ENCODE assay signal across 7 mouse cellular contexts in the genomic region with DNA sequence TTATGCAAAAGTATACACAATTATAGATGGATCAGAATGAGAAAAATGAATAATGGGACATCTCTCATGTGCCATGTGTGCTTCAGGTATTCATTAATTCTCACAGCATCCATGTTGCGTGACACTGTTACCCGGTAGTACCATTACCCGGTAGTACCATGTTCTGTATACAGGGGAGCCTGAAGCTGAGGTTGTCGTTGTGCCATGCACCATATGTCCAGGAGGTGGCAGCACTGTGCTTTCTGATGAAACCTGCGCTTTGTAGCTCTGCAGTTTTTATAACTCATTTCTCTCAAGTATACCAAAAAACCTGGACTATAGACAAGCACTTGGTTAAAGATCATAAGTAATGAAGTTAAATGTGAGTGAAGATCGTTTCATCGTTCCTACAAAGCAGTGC. TPM values are rescaled to one million over a fixed set of nuclear protein-coding genes. Genes with fewer than 3 reads are reported as not detected.
DNase-seq lines count a peak whose midpoint lies in the region; ATAC-seq and TF ChIP-seq lines count a peak whose summit lies in the region.

No protein-coding gene starts in this region.

- H3K36me3 ChIP-seq in intestine, embryonic 15.5 days, result 0 out of 2 replicates have a peak, but pooled peaks cover 4% of the 10 kb centered on the region
- H3K36me3 ChIP-seq in midbrain, embryonic 12.5 days, result no peaks in the 10 kb centered on the region
- H3K36me3 ChIP-seq in small intestine, adult 2 months (ENCODE audit: control insufficient read depth, insufficient read depth, low read length), result peaks cover 36% of the 10 kb centered on the region

- intact Hi-C loops in left cerebral cortex, postnatal 25 days (cut with DNase I), result loop anchor here (1.0 to 5.0 kb wide), 2 partner anchors 45 to 104 kb away; no protein-coding TSS in a partner anchor

- no peak overlapping the region for H3K9ac ChIP-seq in intestine, embryonic 15.5 days
- H3K9ac ChIP-seq in midbrain, embryonic 12.5 days (replicated peaks), result no peak overlapping the region

- no peak overlapping the region for H3K4me3 ChIP-seq in intestine, embryonic 15.5 days (replicated peaks)
- no peak overlapping the region for H3K4me3 ChIP-seq in midbrain, embryonic 12.5 days
- no peak overlapping the region for H3K4me3 ChIP-seq in small intestine, adult 2 months (ENCODE audit: low read depth, low read length)

- TF ChIP-seq POLR2A in small intestine, adult 2 months (IDR thresholded peaks at IDR 0.05; ENCODE audit: low read depth, low read length), result no peak

- 20% methylated on average over 7 of the region's 7 CpGs for WGBS in intestine, embryonic 15.5 days
- WGBS in midbrain, embryonic 12.5 days, result 26% methylated on average over 7 of the region's 7 CpGs
- WGBS in small intestine, adult 2 months, result 10% methylated on average over 7 of the region's 7 CpGs

- peak; percentile 86 to 93 for DNase-seq in cerebellum, postnatal 25 days
- peak; percentile 90 to 93 for DNase-seq in frontal cortex, postnatal 36 days (ENCODE audit: low spot score in 2 of 2)
- peak; percentile 87 to 92 for DNase-seq in left cerebral cortex, postnatal 25 days (ENCODE audit: low spot score in 2 of 2)

- H3K4me2 ChIP-seq in intestine, embryonic 15.5 days (replicated peaks), result no peak overlapping the region
- H3K4me2 ChIP-seq in midbrain, embryonic 12.5 days (replicated peaks), result no peak overlapping the region

- H3K9me3 ChIP-seq in intestine, embryonic 15.5 days, result no peaks in the 10 kb centered on the region
- no peaks in the 10 kb centered on the region for H3K9me3 ChIP-seq in midbrain, embryonic 12.5 days

- peak; percentile 98 for ATAC-seq in activated CD4-positive, CD25-positive, alpha-beta regulatory T cell, adult 4 months
- peak; percentile 62 for ATAC-seq in intestine, embryonic 15.5 days
- ATAC-seq in midbrain, embryonic 12.5 days (ENCODE audit: low FRiP score, low read depth), result peak; percentile 56; the same call in 1 of the 2 replicates

- H3K27ac ChIP-seq in intestine, embryonic 15.5 days, result no peak overlapping the region
- no peak overlapping the region for H3K27ac ChIP-seq in midbrain, embryonic 12.5 days (replicated peaks)
- no peak overlapping the region for H3K27ac ChIP-seq in small intestine, adult 2 months (ENCODE audit: insufficient read depth, low read depth, low read length)

- H3K4me1 ChIP-seq in intestine, embryonic 15.5 days (replicated peaks), result no peaks in the 10 kb centered on the region
- no peaks in the 10 kb centered on the region for H3K4me1 ChIP-seq in midbrain, embryonic 12.5 days
- peaks cover 3% of the 10 kb centered on the region; the same call in 1 of the 2 replicates for H3K4me1 ChIP-seq in small intestine, adult 2 months (ENCODE audit: control insufficient read depth, insufficient read depth, insufficient read length, low read length)

- TF ChIP-seq CTCF in small intestine, adult 2 months (IDR thresholded peaks at IDR 0.05; ENCODE audit: extremely low read depth, insufficient read length, insufficient replicate concordance, low read depth, low read length), result peak; percentile 84; the same call in 1 of the 2 replicates

- H3K27me3 ChIP-seq in intestine, embryonic 15.5 days (replicated peaks), result no peaks in the 10 kb centered on the region
- H3K27me3 ChIP-seq in midbrain, embryonic 12.5 days, result no peaks in the 10 kb centered on the region
- no peaks in the 10 kb centered on the region for H3K27me3 ChIP-seq in small intestine, adult 2 months (ENCODE audit: control insufficient read depth, insufficient read depth, low read length)

RNA-seq across cellular contexts. Expression of gene Irak4, which starts 14.0 kb away (rescaled TPM):
- 10 to 100 TPM; 31.4 to 37.2 TPM for polyA plus RNA-seq in activated CD4-positive, CD25-positive, alpha-beta regulatory T cell, adult 4 months (2017; shearing (Covaris generic))
- 14.8 and 16.3 TPM in 2 replicates for polyA plus RNA-seq in intestine, embryonic 15.5 days (2015; fragmentation: Nextera tagmentation; extraction: Ambion mirVana)
- 1 to 10 TPM; 1.7 to 2.1 TPM for total RNA-seq in left cerebral cortex, postnatal 25 days (2021)
- polyA plus RNA-seq in midbrain, embryonic 12.5 days (2016; fragmentation: Nextera tagmentation; extraction: Ambion mirVana), result 2.5 and 3.1 TPM in 2 replicates
- polyA plus RNA-seq in small intestine, adult 2 months (2012; rRNA removed), result 8.9 and 12.9 TPM in 2 replicates

RNA-seq across cellular contexts. Expression of gene Pus7l, which starts 14.1 kb away (rescaled TPM):
- 1 to 10 TPM; 7.1 to 8.7 TPM for polyA plus RNA-seq in activated CD4-positive, CD25-positive, alpha-beta regulatory T cell, adult 4 months (2017; shearing (Covaris generic))
- polyA plus RNA-seq in intestine, embryonic 15.5 days (2015; fragmentation: Nextera tagmentation; extraction: Ambion mirVana), result 8.4 and 9.8 TPM in 2 replicates
- total RNA-seq in left cerebral cortex, postnatal 25 days (2021), result 1 to 10 TPM; 2.8 to 5.1 TPM
- polyA plus RNA-seq in midbrain, embryonic 12.5 days (2016; fragmentation: Nextera tagmentation; extraction: Ambion mirVana), result 6.2 and 7.1 TPM in 2 replicates
- polyA plus RNA-seq in small intestine, adult 2 months (2012; rRNA removed), result 0.79 and 1.7 TPM in 2 replicates

RNA-seq across cellular contexts. Expression of gene Twf1, which starts 32.2 kb away (rescaled TPM):
- polyA plus RNA-seq in activated CD4-positive, CD25-positive, alpha-beta regulatory T cell, adult 4 months (2017; shearing (Covaris generic)), result 10 to 100 TPM; 52.6 to 60.0 TPM
- polyA plus RNA-seq in intestine, embryonic 15.5 days (2015; fragmentation: Nextera tagmentation; extraction: Ambion mirVana), result 116 and 124 TPM in 2 replicates
- 10 to 100 TPM; 39.5 to 49.7 TPM for total RNA-seq in left cerebral cortex, postnatal 25 days (2021)
- 93.7 and 98.6 TPM in 2 replicates for polyA plus RNA-seq in midbrain, embryonic 12.5 days (2016; fragmentation: Nextera tagmentation; extraction: Ambion mirVana)
- polyA plus RNA-seq in small intestine, adult 2 months (2012; rRNA removed), result 21.3 and 42.5 TPM in 2 replicates
